Mouse (Mus musculus) yolk sac, embryonic 10.5 days (tissue): ENCODE measurements around the gene Gm7879.
"Not testable (repeated sequence)": the region's sequence is repeated elsewhere in the genome, so short reads cannot be mapped to it uniquely, and the experiment has no call there.

Experiments
- DNase-seq: peaks from one replicate; pipeline ENCODE4 v3.0.0-alpha.2; 2017; ENCODE audit warnings: low spot score

The Gm7879 gene

DNA sequence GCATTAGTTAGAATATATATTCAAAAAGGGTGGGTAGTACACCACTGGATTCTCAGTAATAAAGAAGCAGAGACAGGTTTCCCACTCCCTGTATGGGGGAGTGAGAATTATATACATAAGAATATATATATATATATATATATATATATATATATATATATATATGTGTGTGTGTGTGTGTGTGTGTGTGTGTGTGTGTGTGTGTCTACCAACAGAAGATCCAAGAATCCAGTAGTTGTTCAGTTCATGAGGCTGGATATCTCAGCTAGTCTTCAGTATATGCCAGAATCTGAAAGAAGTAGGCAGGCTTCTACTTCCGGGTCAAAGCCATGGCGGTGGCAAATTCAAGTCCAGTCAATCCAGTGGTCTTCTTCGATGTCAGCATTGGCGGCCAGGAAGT is at the start of gene Gm7879:
Gene Gm7879, plus strand, starts transcription at position 301 of the 400 bp plus-strand sequence.
- not testable (repeated sequence) for DNase-seq

DNA sequence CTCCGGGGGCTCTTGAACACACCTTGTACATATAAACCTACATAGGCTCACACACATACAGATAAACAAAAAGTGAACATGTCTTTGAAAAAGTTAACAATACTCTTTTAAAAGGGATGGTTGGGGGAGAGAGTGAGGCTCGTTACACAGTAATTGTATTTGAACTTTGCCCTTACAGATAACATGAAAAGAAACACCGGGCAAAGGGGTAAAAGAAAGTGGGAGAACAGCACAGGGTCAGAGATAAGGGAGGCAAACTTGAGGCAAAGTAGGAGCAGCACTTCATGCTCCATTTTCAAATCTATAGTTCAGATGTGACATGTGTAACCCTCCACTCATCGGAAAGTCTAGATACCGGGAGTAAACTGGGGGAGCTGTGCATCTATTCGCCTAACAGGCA is 49.3 kb upstream of the Gm7879 start:
- DNase-seq, result peak; percentile 26

DNA sequence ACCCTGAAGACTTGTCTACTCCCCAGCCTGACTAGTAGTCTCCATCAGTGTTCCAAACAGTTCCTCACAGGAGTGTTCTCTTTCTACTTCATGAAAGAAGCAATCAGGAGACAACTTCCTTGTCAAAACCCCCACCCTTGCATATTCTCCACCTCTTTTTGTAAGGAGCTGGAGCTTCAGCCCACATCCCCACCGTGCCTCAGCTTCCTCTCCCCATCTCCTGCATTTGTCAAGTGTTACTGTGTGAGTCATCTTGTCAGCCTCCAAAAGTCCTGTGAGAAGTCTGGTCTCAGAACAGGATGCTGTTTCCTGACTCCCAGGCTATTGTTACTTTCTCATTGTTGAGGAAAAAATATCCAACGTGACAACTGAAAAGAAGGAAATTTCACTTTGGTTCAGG is 47.6 kb upstream of the Gm7879 start:
- no peak for DNase-seq

DNA sequence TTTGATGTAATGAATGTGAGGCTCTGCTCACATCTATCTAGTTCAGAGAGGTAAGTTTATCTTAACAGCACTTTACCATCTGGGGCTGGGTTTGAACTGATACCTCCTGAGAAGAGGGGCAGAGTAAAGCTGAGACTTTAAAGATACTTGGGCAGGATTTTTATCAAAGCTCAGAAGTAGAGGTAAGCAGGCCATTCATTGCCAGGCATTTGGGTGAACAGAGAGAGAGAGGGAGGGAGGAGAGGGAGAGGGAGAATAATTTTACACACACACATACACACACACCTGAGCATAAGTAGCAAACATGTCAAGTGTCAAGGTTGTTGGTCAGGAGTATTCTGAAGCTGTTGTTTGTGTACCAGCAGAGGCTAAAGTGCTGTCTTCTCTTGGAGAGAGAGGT is 44.7 kb upstream of the Gm7879 start, which contains the start of gene Cd38:
Gene Cd38, plus strand, starts transcription at position 301 of the 400 bp plus-strand sequence.
- no peak for DNase-seq

DNA sequence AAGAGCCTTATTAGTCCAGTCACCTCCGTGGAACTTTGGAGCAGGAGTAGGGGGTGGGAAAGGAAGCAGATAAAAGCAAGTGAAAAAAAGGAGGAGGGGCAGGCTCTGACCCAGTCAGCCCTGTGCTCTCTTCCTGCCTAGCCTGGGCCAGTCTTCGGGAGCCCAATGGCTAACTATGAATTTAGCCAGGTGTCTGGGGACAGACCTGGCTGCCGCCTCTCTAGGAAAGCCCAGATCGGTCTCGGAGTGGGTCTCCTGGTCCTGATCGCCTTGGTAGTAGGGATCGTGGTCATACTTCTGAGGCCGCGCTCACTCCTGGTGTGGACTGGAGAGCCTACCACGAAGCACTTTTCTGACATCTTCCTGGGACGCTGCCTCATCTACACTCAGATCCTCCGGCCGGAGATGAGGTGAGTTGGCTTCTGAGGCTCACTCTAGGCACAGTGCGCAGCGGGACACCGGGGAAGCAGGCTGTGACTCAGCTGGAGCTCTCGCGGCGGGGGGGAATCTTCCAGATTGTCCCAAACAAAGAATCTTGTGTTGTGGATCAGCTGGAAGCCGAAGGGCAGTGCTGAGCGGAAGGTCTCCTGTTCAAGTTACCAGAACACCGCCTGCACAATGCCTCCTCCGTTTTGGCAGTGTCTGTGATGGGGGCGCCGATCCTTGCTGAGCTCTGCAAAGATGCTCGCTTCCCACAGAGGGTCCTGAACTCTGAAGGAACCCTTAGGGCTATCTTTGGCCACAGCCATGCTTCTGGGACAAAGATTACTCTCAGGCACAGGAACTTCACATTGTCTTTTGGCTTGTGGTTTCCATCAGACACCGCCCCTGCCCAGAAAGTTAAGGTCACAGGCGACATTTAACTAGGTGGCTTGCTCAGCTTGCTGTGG is 44.0 kb upstream of the Gm7879 start:
- peak; percentile 36 for DNase-seq

DNA sequence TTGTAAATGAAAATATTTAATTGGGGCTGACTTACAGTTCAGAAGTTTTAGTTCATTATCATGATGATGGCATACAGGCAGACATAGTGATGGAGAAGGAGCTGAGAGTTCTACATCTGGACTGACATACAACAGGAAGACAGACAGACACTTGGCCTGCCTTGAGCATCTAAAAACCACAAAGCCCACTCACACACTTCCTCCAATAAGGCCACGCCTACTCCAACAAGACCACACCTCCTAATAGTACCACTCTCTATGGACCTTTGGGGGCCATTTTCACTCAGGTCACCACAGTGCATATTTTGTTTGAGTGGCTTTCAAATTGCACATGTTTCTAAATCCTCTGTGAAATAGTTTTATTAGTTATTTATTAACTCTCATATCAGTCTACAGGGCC is 41.1 kb upstream of the Gm7879 start:
- no peak for DNase-seq

DNA sequence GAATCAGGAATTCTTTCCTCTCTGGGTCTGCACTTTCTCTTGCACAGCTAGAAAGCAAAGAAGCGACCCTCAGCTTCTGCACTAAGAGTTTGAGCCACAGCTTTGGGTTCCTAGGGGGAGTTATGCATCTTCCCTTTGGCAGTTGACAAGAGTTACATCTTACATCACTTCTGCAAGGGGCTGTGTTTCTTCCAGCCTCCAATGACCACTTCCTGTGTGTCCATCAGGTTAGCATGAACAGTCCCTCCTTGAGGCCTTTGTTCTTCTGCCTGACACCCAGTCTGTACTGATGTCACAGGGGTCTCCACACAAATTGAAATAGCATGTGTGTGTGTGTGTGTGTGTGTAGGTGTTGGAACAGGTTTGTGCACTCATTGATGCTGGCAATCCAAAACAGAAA is 40.3 kb upstream of the Gm7879 start:
- DNase-seq, result no peak

DNA sequence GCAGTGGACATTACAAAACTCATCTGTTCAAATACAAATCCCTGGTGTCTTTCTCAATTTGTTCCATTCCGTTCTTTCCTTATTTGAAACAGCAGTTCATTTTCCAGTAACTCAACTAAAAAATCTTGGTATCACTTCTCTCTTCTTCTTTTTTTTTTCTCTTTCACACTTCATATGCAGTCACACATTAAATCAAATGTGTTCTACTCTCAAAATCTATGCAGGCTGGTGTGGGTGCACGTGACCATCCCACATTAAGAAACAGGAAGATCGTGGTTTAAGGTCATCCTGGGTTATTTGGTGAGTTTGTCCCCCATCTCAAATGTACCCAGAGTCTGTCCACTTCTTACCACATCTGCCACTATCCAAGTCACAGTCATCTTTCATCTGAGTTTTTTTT is 30.9 kb upstream of the Gm7879 start:
- no peak for DNase-seq

DNA sequence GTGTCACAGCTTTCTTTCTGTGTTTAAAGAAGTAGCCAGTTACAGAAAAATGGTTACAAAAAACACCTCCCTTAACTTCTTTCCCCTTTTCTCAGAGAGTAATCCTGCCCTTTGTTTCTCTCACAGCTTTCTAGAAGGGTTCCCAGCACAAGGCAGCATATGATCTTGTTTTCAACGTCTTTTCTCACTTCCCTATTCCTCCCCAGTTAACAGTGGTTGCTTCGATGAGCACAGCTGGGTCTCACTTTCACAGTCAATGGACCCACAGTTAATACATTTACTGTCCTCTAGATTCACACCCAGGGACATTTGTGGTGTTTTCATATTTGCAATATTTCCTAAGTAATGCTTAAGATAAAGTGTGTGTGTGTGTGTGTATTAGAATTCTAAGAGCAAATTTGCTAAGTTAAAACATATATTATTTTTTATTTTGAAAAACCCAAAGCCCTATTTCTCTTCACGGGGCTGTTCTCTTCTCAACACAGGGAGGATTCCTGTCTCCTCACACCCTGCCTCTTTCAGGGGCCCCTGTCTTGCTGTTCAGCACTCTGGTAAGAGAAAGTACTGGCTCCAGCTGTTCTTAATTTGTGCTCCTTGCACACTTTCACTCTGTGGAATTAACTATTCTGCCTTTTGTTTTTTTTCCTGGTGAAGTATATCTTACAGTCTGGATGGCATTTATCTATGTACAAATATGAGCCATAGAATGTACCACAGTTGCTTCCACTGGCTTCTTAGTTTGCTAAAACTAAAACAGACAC is 27.7 kb upstream of the Gm7879 start:
- DNase-seq, result no peak

DNA sequence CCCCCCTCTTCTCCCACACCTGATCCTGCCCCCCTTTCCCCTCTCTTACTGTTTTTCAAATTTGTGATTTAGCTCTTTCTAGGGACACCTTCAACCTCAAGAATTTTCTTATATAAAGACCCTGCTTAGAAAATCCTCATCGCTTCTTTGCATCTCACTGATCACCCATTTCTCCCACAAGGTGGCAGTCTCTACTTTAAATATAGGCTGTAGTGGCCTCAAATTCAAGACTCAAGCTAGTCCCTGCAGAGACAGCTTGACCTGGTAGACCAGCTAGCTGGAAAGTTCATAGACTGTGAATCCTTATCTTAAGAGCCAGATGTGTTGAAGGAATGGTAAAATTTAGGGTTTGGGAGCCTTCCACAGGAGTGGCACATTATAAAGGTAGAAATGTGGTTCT is 20.6 kb upstream of the Gm7879 start:
- DNase-seq, result peak; percentile 3

DNA sequence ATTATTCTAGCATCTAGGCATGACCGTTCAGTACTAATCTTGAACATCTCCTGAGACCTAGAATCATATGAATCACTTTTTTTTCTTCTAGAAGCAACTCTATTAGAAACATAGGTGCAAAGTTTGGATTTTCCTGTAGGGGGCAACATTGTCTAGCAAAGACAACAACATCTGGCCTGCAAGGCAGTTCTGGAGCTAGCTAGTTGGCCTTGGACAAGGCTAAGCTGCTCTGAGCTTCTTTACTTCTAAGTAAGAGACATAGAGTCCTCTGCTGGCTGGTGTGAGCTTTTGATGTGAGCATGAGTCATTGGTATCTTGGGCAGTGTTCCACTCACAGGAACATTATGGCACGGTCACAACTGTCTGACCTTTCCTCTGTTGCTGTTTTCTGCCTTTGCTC is 18.8 kb upstream of the Gm7879 start:
- DNase-seq, result peak; percentile 9

DNA sequence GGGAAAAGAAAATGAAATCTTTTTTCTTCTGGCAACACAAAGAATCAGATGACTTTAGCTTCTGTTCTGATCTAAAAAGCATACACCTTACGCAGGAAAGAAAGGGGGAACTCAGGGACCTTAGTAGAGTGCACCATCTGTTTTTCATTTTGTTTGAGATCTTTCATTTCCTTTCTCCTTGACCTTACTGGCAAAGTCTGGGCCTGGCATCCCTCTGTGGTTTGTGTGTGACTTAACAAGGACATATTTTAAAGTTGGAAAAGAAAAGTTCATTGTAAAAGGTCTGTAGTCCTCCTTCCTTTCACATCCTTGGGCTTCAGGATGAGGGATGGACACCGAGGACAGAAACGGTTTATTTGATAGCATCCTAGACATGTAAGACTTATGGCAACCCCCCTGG is 17.0 kb upstream of the Gm7879 start:
- DNase-seq, result no peak

DNA sequence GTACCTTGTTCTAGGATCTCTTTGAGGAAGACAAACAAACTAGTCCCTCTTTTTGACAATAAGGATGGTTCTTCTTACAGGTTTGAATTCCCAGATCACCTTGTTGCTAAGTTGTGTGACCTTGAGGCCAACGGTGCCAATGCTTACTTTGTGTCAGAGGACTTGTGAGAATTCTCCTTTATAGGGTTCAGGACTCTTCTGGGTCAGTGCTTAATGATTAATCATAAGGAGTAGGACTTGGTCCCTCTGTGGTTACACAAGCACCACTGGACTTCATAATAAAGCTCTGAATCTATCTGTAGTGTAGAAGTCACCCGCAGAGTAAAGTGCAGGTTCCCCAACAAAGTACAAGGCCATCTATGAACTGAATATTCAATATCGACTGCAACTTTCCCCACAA is 8.3 kb upstream of the Gm7879 start:
- DNase-seq, result no peak

DNA sequence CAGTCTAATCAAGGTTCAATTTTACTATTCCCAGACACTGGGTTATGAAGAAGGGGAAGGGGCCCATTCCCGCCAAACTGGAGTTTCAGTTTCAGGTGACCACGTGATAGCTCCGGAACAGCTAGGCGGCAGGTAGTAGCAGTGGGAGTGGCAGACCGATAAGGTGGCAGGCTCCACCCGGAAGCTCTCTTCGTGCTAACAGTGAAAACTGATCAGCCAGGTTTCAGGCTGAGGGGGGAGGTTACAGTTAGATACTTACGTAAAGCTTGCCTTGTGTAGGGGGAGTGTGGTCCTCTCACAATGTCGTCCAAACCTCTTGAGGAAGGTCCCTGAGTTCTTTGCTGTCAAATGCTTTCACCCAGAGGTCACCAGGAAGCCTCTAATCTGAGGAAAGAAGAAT is 3.7 kb upstream of the Gm7879 start:
- DNase-seq, result no peak

DNA sequence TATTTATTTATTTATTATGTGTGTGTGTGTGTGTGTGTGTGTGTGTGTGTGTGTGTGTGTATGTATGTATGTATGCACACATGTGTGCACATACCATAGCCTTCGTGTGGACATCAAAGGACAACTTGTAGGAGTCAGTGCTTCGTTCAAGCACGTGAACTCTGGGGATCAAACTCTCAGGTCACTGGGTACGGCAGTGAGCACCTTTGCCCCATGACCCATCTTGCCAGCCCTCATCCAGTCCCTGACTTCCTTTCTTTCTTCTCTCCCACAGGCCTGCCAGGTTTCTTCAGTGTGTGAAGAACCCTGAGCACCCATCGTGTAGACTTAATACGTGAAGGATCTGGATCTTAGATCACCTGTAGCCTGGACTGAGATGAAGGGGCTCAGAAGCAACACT is 2.9 kb upstream of the Gm7879 start:
- DNase-seq, result no peak

DNA sequence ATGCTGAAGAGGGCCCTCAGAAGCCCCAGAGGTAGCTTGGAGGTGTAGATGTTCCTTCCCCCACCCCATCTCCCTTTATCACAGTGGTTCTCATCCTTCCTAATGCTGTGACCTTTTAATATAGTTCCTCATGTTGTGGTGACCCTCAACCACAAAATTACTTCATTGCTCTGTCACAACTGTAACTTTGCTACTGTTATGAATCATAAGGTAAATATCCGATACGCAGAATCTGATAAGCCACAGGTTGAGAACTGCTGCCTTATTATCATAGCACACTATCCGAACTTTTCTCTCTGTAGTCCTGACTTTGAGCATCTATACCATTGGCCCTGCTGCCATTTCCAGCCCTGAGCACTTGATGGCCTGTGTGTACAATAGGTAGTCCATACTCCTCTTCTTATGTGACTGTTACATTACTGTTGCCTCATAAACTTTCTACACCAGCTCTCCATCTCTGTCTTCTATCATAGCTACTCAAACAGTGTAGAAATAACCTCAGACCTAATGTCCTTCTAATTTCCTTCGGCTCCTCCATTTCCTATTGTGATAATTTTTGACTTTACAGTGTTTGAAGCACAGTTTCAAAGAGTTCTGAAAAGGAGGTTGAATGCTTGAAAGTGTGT is 2.4 kb downstream of the Gm7879 start:
- no peak for DNase-seq

DNA sequence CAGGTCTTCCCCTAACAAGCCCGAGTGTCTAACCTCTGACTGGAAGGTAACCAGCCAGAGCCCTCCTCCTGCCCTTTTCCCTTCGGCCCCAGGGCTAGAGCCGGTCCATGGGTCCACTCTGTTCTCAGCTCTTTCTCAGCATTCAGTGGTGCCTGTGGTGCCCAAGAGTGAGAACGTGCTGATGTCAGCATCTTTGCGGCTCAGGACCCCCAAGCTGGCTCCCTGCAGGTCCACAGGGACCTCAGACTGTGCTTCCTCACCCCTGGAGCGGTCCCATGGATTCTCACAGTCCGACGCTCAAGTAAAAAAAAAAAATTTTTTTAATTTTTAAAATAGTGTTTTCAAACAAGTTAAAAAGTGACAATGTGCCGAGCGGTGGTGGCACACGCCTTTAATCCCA is 8.9 kb downstream of the Gm7879 start:
- no peak for DNase-seq

DNA sequence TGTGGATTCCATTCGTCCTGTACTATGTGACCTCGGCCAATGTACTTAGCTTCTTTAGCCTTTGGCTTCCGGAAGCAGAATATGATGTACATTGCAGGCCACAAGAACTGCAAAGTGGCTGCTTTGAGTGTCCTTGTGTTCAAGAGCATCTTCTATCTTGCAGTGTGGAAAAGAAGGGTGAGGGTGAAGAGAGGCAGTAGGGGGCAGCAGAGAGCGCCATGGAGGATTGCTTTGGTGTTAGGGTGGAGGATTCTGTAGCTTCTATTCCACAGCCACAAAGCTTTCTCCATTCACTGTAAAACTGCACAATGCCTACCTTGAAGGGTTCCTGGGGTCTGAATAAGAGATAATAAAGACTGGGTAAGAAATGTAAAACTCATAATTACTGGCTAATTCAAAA is 11.0 kb downstream of the Gm7879 start:
- DNase-seq, result peak; percentile 22

DNA sequence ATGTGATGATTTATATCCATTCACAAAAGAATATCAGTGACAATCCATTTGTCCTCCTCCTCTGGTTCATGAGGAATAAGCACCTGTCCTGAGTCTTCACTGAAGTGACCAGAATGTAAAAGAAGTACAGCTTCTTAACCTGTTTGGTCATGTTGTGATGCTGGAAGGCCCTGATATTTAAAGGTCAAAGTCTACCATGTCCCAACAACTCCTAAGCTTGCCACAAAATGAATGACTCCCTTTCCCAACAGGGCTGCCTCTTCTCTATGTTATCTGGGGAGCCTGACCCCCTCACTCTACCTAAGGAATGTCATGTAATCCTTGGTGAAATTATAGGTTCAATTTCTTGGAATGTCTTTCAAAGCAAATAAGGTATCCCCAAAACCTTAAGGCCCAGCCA is 14.8 kb downstream of the Gm7879 start:
- DNase-seq, result no peak

DNA sequence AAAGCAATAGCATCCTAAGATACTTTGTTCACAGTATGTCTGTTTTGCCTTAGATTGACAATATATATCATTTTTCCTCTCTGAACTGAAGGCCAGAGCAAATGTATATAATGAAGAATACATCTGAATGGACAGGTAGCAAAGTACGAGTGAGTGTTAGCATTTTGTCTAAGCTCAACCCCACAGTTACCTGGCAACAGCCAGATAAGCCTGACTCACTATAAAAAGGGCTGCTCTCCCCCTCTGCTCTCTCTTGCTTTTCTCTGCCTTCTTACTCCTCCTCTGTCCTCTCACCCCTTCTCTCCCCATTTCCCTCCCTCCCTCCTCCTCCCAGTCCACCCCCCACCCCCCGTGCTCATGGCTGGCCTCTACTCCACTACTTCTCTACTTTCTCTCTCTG is 20.3 kb downstream of the Gm7879 start:
- no peak for DNase-seq

DNA sequence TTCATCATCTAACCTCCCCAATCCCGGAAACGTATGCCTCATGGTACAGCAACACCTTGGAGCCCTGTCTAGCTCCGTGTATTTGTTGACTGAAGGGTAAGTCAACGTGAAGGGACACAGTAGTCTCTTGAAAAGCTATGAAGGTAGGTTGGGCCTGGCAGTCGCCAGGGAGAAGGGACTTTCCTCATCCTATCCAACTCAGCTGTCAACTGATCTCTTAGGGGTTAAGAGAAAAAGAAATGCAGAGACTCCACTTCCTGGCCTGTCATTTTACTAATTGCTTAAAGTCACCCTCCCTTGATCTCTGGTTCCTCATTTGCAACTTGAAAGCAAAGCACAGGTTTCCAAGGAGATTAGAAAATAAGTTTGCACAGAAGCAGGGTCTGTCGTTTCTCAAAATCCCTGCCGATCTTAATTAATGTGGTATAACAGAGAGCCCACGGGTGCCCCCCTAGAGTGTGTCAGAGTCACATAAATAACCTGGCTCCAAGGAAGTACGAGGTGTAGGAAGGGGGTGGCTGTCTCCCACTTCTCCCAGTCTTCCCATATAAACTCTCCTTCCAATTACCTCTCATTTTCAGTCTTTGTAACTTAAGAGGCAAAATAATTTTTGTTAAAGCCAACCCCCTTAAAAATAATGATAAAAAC is 34.5 kb downstream of the Gm7879 start:
- peak; percentile 2 for DNase-seq

DNA sequence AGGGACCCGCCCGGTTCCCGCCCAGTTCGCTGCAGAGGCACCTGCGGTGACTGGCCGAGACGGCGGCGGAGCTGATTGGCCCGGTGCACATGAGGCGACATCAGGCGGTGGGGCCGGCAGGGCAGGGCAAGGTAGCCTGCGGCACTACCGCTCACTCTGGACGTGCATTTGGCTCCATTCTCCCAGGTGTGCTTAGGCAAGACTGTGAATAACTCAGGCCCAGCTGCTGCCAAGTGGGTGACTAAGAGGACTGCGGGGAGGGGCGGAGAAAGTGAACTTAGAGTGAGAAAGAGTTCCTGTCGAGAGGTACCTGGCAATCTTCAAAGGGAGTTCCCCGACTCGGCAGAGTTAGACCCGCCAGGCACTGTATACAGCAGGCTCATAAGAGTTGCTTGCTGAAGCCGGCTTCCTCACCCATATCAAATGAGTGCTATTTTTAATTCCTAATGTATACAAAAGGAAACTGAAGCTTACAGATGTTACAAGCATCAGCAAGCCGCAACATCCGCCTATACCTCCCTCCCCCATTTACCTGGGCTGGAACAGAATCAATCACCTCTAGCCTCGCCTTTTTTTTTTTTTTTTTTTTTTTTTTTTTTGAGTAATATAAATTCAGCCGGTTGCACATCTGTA is 35.3 kb downstream of the Gm7879 start:
- peak; percentile 75 for DNase-seq
